Mouse (Mus musculus): ENCODE data around the gene Fbxo46. TPM values are rescaled to one million over a fixed set of nuclear protein-coding genes. Genes with fewer than 3 reads are reported as not detected.

The Fbxo46 gene
- polyA plus RNA-seq, 1 experiment from 2014 or later: 18.4 TPM

DNA sequence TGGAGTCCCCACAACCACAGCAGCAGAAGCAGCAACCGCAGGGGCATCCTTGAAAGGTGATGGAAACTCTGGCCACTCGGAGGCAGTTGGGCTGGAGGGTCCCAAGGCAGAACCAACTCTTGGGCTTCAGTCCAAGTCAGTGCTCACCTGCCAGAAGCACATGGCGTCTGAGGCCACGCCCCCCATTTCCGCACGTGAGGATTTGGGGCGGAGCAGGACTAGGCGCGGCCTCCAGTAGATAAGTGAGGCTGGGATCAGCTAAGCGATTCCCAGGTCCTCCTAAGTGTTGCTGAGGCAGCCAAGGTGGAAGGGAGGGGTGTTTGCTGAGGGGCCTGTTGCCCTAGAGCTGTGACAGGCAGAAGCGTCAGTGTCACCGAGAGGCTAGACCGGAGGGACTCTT is 45.3 kb downstream of the Fbxo46 start:
- DNase-seq (ENCODE audit: extremely low spot score, low spot score): no peak
- Histone ChIP-seq H3K36me3 (replicated peaks) (no peaks in the 10 kb centered on the region), H3K27ac (no peak overlapping the region), H3K9me3 (0 out of 2 replicates have a peak, but pooled peaks cover 6% of the 10 kb centered on the region), H3K4me1 (peaks cover 35% of the 10 kb centered on the region), H3K4me3 (peak overlapping the region; percentile 33), H3K27me3 (ENCODE audit: poor library complexity, severe bottlenecking) (peaks cover 68% of the 10 kb centered on the region)
- 2% methylated on average over 13 of the region's 13 CpGs for WGBS

DNA sequence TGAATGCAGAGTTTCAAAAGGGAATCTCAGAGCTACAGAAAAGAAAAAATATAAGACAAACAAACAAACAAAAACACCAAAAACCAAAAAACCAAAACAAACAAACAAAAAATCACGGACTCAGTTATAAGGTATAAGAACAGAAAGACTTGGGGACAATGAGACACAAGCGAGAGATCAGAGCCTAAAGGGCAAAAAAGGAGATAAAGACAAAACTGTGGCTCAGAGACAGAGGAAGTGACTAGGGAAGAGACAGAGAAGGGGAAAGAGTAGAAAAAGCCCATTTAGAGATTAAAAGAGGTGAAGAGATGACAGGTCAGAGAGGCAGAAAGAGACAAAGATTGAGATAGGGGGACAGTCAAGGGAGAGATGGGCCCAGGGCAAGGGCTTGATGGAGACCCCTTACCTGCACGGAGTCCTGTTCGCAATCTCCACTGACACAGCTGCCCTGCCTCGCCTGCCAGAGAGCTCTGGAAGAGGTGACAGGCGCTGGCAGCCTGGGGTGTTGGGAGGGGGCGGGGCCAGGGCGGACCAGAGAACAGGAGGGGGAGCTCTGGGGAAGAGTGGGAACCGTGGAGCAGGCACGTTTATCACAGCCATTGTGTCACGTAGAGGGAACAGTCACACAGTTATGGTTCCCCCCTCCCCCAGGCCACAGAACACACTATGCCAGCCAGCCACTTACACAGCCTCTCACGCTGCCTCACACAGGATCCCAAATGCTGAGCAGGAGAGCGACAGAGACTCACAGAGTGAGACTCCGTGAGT is 46.2 kb downstream of the Fbxo46 start, which contains the start of gene Gipr:
Gene Gipr, minus strand, starts transcription at position 472 of the 768 bp plus-strand sequence.
- H3K4me1 ChIP-seq: peaks cover 27% of the 10 kb centered on the region
- H3K36me3 ChIP-seq (replicated peaks): no peaks in the 10 kb centered on the region
- H3K4me3 ChIP-seq: peak within 1 kb of the TSS; percentile 33
- H3K9me3 ChIP-seq: 0 out of 2 replicates have a peak, but pooled peaks cover 6% of the 10 kb centered on the region
- DNase-seq (ENCODE audit: extremely low spot score, low spot score): no peak
- no peak within 1 kb of the TSS for H3K27ac ChIP-seq
- H3K27me3 ChIP-seq (ENCODE audit: poor library complexity, severe bottlenecking): peaks cover 64% of the 10 kb centered on the region
- WGBS: 17% methylated on average over 13 of the region's 14 CpGs

DNA sequence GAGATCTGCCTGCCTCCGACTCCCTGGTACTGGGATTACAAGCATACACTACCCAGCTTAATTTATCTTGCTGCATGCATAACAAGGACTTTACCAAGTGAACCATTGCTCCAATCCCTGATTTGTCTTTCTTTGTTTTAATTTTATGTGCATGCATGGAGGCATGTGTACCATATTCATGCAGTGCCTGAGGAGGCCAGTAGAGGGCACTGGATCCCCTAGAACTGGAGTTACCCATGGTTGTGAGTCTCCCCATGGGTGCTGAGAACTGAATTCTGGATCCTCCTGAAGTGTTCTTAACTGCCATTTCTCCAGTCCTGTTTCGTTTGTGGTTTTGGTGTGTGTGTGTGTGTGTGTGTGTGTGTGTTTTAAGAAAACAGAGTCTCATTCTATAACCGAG is 47.3 kb downstream of the Fbxo46 start:
- peaks cover 62% of the 10 kb centered on the region for H3K27me3 ChIP-seq (ENCODE audit: poor library complexity, severe bottlenecking)

DNA sequence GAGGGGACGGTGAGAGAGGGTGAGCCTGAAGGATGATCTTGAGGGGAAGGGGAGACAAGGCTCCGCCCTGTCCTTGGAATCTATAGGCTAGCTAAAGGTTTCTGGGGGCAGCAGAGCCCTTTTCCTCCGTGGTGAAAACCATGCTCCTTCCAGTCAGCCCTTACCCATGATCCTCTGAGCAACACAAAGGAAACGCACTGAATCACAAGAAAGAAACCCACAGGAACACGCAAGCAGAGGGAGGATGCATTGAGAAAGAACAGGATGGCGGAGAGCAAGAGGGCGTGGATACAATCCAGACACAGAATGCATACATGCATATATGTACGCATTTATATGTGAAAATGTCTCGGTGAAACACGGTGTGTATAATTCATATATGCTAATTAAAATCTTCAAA is 49.8 kb downstream of the Fbxo46 start:
- H3K27ac ChIP-seq: no peak overlapping the region
- H3K9me3 ChIP-seq: 0 out of 2 replicates have a peak, but pooled peaks cover 6% of the 10 kb centered on the region
- WGBS: 67% methylated on average over 10 of the region's 10 CpGs
- no peak overlapping the region for H3K4me3 ChIP-seq
- no peaks in the 10 kb centered on the region for H3K36me3 ChIP-seq (replicated peaks)
- H3K4me1 ChIP-seq: peaks cover 35% of the 10 kb centered on the region
- H3K27me3 ChIP-seq (ENCODE audit: poor library complexity, severe bottlenecking): peaks cover 53% of the 10 kb centered on the region
- DNase-seq (ENCODE audit: extremely low spot score, low spot score): no peak

More for the DNA sequence above, 47.3 kb downstream of the Fbxo46 start:
- H3K9me3 ChIP-seq: 0 out of 2 replicates have a peak, but pooled peaks cover 6% of the 10 kb centered on the region
- no peak for DNase-seq (ENCODE audit: extremely low spot score, low spot score)
- peaks cover 31% of the 10 kb centered on the region for H3K4me1 ChIP-seq
- WGBS: 89% methylated on average over 3 of the region's 3 CpGs
- no peak overlapping the region for H3K4me3 ChIP-seq
- no peaks in the 10 kb centered on the region for H3K36me3 ChIP-seq (replicated peaks)
- H3K27ac ChIP-seq: no peak overlapping the region

DNA sequence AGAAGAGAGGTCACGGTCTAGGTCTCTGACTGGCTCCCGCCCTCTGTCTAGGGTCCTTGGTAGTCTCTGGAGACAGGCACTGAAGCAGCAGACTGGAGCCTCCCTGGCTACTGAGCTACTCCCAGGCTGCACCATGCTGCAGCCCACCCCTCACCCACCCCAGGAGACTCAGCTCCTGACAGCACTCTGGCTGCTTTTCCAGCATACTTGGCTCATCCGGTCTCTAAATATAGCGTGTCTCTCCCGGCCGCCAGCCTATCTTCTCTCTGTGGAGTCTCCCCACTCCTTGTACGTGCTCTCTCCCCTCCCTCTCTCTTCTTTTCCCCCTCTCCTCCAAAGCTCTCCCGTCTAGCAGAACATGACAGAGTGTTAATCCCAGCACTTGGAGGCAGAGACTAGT is 50.5 kb downstream of the Fbxo46 start:
- 0 out of 2 replicates have a peak, but pooled peaks cover 6% of the 10 kb centered on the region for H3K9me3 ChIP-seq
- 71% methylated on average over 8 of the region's 8 CpGs for WGBS
- no peak overlapping the region for H3K4me3 ChIP-seq
- no peak overlapping the region for H3K27ac ChIP-seq
- no peak for DNase-seq (ENCODE audit: extremely low spot score, low spot score)
- no peaks in the 10 kb centered on the region for H3K36me3 ChIP-seq (replicated peaks)
- H3K4me1 ChIP-seq: peaks cover 29% of the 10 kb centered on the region
- H3K27me3 ChIP-seq (ENCODE audit: poor library complexity, severe bottlenecking): peaks cover 53% of the 10 kb centered on the region

DNA sequence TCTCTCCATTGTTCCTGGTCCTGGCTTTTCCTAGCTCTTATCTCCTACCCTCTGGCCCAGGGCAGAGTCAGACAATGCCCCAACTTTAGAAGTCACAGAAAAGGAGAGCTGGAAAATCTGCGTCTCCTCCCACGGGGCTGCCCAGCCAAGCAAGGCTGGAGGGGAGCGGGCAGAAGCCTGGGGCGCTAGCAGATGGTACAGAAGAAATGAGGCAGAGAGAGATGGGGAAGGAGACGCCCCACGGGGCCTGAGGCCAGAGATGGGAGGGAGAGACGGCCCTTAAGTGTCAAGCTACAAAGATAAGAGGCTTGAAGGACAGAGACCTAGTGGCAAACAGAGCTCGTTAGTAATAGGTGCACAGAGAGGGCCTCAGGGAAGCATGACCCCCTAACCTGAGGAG is 52.2 kb downstream of the Fbxo46 start:
- Histone ChIP-seq H3K4me3 (no peak overlapping the region), H3K27me3 (ENCODE audit: poor library complexity, severe bottlenecking) (peaks cover 53% of the 10 kb centered on the region), H3K27ac (no peak overlapping the region), H3K9me3 (0 out of 2 replicates have a peak, but pooled peaks cover 6% of the 10 kb centered on the region), H3K4me1 (peaks cover 34% of the 10 kb centered on the region), H3K36me3 (replicated peaks) (no peaks in the 10 kb centered on the region)
- 64% methylated on average over 8 of the region's 8 CpGs for WGBS
- DNase-seq (ENCODE audit: extremely low spot score, low spot score): no peak

DNA sequence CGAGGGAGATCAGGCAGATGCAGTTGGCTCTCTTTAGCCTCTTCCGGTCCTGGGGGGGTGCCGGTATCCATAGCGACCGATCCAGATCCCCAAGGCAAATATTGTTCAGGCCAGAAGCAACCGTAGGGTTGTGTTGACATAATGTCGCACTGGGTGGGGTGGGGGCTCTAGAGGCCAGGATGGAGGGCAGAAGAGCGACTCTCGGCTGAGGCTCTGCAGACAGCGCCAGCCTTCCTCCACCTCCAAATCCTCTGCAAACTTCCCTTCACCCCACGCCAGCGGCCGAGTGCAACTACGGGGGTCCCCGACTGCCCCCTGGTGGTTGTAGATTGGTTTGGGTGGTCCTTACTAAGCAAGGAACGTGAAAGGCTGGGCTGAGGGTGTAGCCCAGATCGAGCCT is 53.2 kb downstream of the Fbxo46 start:
- H3K27ac ChIP-seq: peak overlapping the region; percentile 74; the same call in 1 of the 2 replicates
- WGBS: 4% methylated on average over 17 of the region's 17 CpGs

DNA sequence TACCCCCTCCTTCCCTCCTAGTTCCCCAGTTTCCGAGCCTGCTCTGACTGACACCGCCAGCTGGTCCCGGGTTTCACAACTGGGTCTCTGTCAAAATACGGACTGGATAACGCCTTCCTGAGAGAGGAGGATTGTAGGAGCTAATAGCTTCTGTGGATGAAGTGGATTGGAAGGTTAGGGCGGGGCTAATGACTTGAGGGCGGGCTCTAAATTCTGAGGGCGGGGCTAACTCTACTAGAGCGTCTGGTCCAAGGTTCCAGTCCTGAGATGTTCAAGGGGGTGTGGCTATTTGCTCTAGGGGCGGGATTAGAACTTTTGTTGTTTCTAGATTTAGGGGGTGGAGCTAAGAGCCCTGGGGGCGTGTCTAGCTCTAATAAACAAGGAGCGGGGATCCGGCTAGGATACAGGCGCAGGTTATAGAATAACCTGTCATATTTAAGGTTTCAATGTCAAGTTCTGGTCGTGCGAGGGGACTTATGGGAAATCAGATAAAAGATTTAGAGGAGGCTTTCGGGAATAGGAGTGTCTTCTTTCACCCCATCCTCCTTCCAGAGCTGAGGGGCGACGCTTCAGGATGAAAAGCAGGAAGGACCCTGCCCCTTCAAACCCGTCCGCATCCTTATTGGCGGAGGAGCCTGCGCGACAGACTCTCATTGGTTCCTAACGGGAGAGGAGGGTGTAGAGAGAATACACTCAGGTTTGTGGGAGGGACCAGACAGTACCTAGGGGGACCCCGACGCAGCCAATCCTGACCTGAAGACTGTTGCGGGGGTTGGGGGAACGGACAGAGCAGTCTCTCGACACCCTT is 56.3 kb downstream of the Fbxo46 start, which contains the start of gene Eml2:
Gene Eml2, plus strand, starts transcription at position 714 of the 808 bp plus-strand sequence.
- peak within 1 kb of the TSS; percentile 58; the same call in 1 of the 2 replicates for H3K27ac ChIP-seq
- WGBS: under 1% methylated on average over 30 of the region's 30 CpGs
- H3K4me1 ChIP-seq: peaks cover 61% of the 10 kb centered on the region
- H3K4me3 ChIP-seq: peak within 1 kb of the TSS; percentile 55
- H3K36me3 ChIP-seq (replicated peaks): no peaks in the 10 kb centered on the region
- no peaks in the 10 kb centered on the region for H3K9me3 ChIP-seq
- peaks cover 84% of the 10 kb centered on the region for H3K27me3 ChIP-seq (ENCODE audit: poor library complexity, severe bottlenecking)
- DNase-seq (ENCODE audit: extremely low spot score, low spot score): peak; percentile 55

More for the DNA sequence above, 53.2 kb downstream of the Fbxo46 start:
- DNase-seq (ENCODE audit: extremely low spot score, low spot score): peak; percentile 84
- Histone ChIP-seq H3K4me1 (peaks cover 38% of the 10 kb centered on the region), H3K36me3 (replicated peaks) (no peaks in the 10 kb centered on the region), H3K9me3 (no peaks in the 10 kb centered on the region), H3K4me3 (peak overlapping the region; percentile 51), H3K27me3 (ENCODE audit: poor library complexity, severe bottlenecking) (peaks cover 60% of the 10 kb centered on the region)

DNA sequence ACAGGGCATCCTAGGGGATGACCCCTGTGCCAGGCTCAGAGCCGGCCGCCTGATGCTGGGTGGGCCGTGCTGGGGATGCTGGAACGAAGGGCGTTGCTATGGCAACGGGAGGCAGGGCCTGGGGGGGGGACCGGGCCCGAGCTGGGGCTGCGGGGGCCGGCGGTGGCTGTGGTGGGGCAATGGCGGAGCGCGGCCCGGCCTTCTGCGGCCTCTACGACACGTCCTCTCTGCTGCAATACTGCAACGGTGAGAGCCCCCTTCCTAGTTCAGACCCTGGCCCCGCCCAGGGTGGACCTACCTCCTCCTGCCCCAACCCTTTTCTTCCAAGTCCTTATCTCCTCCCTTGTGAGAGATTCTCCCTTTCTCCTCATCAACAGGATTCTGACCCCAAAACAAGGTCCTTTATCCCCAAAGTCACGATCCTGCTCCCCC is 56.9 kb downstream of the Fbxo46 start:
- 3% methylated on average over 20 of the region's 21 CpGs for WGBS
- peaks cover 67% of the 10 kb centered on the region for H3K4me1 ChIP-seq
- H3K9me3 ChIP-seq: no peaks in the 10 kb centered on the region
- H3K36me3 ChIP-seq (replicated peaks): no peaks in the 10 kb centered on the region
- peak overlapping the region; percentile 58; the same call in 1 of the 2 replicates for H3K27ac ChIP-seq
- peaks cover 86% of the 10 kb centered on the region for H3K27me3 ChIP-seq (ENCODE audit: poor library complexity, severe bottlenecking)
- no peak for DNase-seq (ENCODE audit: extremely low spot score, low spot score)
- H3K4me3 ChIP-seq: peak overlapping the region; percentile 55

DNA sequence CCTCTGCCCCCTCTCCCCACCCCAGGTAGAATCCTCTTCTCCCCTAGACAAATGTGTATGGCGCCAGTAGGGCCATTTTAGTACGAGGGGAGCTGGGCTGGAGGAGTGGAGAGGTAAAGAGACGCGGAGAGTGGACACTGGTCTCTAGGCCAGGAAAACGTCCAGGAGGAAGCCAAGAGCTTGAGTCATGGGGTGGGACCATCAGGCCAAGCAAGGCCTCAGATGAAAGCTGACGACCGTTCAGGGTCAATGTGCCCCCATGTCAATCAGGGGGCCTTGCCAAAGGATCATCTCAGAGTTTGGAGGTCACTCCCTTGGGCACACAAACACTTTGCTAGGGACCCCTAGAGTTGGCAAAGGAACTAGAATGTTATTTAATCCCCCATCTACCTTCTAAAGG is 57.6 kb downstream of the Fbxo46 start:
- Histone ChIP-seq H3K4me3 (peak overlapping the region; percentile 55; the same call in 1 of the 2 replicates), H3K36me3 (replicated peaks) (no peaks in the 10 kb centered on the region), H3K27ac (no peak overlapping the region), H3K27me3 (ENCODE audit: poor library complexity, severe bottlenecking) (peaks cover 79% of the 10 kb centered on the region), H3K4me1 (peaks cover 67% of the 10 kb centered on the region), H3K9me3 (no peaks in the 10 kb centered on the region)
- DNase-seq (ENCODE audit: extremely low spot score, low spot score): no peak
- WGBS: 67% methylated on average over 7 of the region's 7 CpGs

DNA sequence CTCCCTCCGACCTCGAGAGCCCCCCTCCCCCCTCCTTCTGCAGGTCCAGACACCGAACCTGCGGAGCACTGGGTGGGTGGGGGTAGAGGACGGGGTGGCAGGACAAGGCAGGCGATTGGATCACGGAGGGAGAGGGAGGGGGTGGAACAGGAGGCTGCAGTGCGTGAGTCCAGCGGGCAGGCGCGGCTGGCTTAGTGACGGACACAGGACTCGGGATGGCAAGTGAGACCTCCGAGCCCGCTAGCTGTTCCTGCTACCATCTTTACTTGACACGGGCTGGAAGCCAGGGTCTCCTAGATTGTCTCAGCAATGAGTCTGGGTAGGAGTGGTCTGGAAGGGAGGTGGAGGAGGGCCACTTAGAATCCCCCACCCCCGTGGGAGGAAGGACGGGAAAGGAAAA is 58.4 kb downstream of the Fbxo46 start:
- Histone ChIP-seq H3K27me3 (ENCODE audit: poor library complexity, severe bottlenecking) (peaks cover 75% of the 10 kb centered on the region), H3K27ac (no peak overlapping the region), H3K9me3 (no peaks in the 10 kb centered on the region), H3K4me3 (peak overlapping the region; percentile 49), H3K4me1 (peaks cover 61% of the 10 kb centered on the region), H3K36me3 (replicated peaks) (no peaks in the 10 kb centered on the region)
- no peak for DNase-seq (ENCODE audit: extremely low spot score, low spot score)
- 9% methylated on average over 18 of the region's 18 CpGs for WGBS

DNA sequence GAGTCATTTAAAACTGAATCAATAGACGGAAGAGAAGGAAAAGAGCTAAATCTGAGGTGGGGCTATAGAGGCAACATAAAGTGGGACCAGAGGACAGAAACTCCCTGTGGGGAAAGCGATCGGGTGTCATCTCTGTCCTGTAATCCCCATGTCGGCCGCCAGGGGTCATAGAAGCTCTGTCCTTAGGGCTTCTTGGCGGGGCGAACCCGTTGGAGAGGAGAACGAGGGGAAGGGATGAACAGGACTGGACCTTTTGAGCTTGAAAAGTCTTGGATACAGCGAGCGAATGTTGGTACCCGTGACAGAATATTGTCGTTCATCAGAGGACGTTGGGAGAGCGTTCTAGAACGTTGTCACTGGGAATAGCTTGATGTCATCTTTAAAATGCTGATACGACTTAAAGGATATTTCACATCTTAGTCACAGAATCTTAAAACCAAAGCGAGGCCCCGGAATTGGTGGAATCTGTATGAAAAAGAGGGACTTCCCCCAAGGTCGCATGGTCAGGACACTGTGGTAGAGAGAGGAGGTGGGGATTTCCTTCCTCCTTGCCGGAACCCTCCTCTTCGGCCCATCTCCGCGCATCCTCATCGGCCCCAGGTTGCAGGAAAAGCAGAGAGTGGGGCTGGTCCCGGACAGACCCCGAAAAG is 58.9 kb downstream of the Fbxo46 start:
- Histone ChIP-seq H3K27me3 (ENCODE audit: poor library complexity, severe bottlenecking) (peaks cover 70% of the 10 kb centered on the region), H3K27ac (peak overlapping the region; percentile 22; the same call in 1 of the 2 replicates)
- 3% methylated on average over 27 of the region's 27 CpGs for WGBS

More for the DNA sequence above, 58.9 kb downstream of the Fbxo46 start:
- peaks cover 57% of the 10 kb centered on the region for H3K4me1 ChIP-seq
- H3K36me3 ChIP-seq (replicated peaks): 0 out of 2 replicates have a peak, but pooled peaks cover 2% of the 10 kb centered on the region
- H3K4me3 ChIP-seq: peak overlapping the region; percentile 49
- no peaks in the 10 kb centered on the region for H3K9me3 ChIP-seq
- DNase-seq (ENCODE audit: extremely low spot score, low spot score): peak; percentile 79
